Mouse (Mus musculus) right cerebral cortex, postnatal 25 days (tissue): ENCODE results near the gene Cx3cr1.
A peak's percentile ranks its signal among the peaks of the same experiment; 100 is the strongest.
"Not testable (repeated sequence)": the region's sequence is repeated elsewhere in the genome, so short reads cannot be mapped to it uniquely, and the experiment has no call there.

Experiments
- DNase-seq: peaks from one replicate; pipeline ENCODE4 v3.0.0; 2022

Cx3cr1 gene

DNA sequence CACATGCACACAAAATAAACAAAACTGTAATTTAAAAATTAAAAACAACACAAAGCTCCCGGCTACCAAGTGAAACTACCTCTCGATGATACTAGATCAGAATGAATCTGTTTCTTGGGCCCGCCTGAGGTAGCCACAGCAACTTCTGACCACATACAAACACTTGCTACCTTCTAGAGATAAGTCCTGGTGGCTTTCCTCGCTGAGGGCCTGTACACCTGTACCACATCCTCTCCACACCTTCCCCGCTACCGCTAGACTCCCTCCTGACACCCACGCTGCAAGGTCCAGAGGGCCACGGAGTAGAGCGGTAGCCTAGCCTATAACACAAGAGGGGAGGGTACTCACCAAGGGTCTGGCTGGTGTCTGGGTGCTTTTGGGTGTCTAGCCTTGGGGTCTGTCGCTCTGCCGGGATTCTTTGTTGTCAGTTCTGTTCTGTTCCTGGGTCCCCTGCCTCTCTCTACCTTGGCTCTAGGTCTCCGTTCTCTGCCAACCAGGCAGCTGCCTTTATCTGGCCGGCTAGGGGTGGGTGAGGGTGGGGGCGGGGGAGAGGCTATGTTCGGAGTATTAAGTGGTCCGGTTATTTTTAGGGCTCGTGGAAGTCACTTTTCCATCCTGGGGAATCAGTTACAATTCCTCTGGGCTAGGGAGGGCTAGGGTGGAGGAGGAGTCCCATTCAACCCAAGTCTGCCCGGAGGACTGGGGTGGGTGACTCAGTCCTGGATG is 46.4 kb downstream of the Cx3cr1 start, which contains the start of gene Xirp1:
Gene Xirp1 (minus strand): TSS at position 513 of the 726 bp plus-strand sequence.
- DNase-seq, result no peak

DNA sequence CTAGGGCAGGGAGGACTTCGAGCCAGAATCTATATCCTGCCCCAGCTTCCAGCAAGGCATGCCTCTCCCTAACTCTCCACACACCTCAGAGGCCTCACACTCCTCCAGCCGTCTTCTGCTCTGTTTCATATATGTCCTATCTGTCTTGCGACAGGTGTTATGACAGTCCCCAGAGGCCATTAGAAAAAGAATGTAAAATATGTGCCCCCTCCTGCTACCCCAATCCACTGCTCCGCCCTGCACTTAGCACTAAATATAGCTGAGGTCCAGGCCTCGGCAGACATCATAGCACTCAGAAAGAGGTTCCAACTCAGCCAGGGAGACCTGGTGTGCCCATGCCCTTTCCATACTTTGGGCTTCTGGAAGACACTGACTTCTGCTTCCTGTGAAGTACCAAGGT is 48.5 kb downstream of the Cx3cr1 start:
- no peak for DNase-seq

DNA sequence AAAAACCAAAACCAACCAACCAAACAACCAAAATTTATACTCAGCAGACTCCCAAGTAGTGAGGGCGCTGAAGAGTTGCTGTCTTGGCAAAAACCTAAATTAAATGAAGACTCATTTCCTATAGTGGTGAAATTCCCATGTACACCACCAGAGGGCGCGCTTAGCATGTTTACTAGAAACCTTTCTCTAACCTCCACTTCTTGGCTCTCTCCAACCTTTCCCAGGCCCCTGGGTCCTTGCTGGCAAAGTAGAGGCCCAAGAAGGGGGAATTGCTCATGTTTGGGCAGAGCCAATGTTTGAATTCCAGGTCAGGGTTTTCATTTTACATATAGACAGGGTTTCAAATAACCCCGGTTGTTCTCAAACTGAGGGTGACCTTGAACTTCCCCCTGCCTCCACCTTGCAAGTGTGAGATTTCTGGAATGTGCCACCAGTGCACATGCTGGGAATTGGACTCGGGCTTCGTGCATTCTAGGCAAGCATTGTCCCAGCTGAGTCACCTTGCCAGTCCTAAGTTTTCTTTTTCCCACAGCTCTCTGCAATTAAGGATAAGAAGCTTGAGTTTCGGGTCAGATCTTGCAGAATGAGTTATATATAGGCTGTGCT is 49.3 kb downstream of the Cx3cr1 start:
- DNase-seq, result peak; percentile 56

DNA sequence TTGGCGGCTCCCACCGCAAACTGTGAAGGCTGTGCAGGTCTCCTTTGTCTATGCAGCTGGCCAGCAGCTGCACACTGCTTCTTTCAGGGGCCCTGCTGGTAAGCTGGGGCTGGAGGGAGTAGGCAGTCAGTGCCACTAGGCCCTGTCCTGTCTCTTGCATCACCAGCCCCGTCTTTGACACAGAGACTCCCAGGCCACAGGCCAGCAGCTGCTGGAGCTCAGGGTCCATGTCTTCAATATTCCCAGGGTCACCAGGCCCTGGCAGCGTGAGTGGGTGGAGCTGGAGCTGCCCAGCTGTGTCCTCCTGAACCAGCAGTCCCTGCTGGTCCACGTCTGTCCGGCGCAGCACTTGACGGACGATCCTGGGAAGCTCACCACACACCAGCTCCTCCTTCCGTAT is 52.7 kb downstream of the Cx3cr1 start:
- DNase-seq, result no peak

DNA sequence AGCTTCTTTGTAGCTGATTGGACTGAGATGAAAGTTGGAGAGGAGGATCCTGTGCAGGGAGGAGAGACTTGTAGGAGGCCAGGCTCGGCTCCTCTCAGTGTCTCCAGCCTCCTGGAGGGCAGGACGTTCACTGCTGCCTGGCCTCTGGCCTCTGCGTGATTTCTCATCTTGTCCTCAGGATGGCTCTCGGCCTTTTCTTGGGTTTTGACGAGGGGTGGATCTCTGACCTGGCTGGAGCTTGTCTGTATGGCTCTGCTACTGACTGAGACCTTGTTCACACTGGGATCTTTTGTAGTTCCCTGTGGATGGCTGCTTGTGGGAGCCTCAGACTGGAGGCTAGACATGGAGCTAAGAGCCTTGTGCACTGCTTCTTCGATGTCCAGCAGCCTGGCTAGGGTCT is 54.9 kb downstream of the Cx3cr1 start:
- no peak for DNase-seq

DNA sequence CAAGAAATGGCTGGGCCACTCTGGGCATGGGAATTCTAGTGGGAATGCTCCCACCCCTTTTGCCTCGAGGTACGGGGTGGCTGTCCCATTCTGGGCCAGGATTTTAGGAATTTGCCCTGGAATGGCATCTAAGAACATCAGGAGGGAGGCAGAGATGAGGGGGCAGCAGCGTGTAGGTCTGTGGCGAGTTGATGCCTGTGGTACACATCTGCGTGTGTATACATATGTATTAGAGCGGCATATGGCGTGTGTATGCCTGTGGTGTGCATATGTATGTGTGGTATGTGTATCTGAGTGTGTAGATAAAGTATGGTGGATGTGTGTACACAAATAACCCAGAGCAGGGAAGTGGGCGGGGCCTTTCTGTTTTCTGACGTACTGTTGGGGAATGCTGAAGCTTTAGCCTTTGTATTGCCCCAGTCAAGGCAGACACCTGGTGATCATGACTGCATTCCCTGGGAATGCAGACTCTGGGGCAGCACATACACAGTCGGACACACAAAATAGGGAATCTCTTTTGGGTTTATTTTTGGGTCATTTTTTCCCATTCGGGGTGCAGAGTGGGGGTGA is 56.3 kb downstream of the Cx3cr1 start:
- DNase-seq, result no peak

DNA sequence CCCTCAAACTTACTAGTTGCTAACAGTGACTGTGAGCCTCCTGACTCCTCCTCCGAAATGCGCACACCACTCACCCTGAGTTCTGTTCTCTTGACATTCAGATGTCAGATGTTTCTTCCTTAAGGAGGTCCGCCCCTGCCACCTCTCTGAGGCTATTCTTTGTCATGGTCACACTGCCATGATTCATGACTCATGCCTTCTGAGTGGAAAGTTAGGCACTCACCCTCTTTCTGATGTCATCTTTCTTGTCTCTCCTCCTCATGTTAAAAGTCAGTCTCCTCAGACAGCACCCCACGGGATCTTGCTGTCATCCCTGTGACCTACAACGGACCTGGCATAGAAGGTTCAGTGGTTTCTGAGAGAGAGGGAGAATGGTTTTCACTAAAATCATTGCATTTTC is 56.9 kb downstream of the Cx3cr1 start:
- DNase-seq, result no peak

DNA sequence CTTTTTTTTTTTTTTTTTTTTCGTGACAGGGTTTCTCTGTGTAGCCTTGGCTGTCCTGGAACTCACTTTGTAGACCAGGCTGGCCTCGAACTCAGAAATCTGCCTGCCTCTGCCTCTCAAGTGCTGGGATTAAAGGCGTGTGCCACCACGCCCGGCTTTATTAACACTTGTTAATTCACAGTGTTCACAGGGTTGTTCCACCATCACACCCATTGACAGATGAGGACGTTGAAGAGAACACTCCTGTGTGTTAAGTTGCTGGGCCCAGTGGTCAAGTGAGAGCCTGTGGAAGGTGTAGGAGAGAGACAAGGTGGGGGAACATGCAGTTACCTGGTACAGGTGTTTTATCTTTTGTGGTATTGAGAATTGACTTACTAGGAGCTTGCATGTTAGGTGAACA is 57.5 kb downstream of the Cx3cr1 start:
- DNase-seq, result not testable (repeated sequence)

DNA sequence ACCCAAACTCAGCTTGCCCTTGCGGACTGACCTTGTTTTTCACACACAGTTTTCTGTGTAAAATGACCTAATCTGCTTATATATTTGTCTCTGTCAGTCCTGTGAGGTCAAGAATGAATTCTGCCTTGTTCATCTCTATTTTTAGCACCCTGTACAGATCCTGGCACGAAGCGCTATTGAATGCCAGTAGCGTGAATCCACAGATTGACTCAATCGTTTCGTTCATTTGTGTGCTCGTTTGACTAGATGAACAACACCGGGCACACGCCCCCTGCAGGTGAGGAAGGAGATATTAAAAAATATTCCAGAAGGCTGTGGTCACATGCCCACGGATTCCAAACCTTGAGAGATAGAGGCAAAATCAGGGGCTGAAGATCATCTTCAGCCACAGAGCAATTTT is 58.1 kb downstream of the Cx3cr1 start:
- DNase-seq, result peak; percentile 54

DNA sequence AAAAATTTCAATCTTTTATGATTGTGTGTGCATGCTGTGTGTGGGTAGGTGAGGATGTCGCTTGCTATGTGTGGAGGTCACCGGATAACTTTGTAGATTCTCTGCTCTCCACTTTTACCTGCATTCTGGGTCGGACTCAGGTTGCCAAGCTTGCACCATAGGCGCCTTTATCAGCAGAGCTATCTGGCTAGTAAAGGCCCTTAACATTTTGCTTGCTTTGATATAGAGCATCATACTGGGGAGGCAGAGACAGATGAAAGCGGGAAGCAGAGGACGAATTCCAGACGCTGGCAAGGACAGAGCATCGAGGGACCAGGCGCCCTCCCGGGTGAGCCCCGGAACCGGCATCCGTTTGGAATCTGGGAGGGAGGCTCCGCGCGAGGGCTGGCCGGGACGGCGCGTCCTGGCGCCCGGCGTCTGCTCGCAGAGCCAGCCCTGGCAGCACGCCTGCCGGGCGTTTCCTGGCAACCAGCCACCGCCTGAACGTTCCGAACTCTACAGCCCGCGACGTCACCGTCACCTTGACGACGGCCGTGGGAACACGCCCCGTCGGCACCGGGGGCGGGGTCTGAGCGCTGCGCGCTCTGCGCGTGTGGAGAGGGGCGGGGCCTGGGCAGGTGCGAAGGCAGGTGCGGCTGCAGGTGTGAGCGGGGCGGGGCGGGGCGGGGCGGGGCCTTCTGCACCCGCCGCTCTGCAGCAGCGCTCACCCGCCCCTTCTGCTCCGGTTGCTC is 58.7 kb downstream of the Cx3cr1 start:
- peak; percentile 96 for DNase-seq

DNA sequence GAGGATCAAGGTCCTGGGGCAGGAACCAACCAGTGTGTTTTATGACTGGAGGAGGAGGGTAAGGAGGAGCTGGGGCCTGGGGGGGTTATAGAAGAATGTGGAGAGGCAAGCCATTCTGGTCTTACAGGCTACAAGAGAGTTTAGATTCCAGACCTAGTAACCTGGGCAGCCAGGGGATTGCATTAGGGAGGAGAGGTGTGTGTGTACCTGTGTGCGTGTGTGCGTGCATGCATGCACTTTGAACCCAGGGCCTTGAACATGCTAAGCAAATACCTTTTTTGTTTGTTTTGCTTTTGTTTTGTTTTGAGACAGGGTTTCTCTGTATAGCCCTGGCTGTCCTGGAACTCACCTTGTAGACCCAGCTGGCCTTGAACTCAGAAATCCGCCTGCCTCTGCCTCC is 59.8 kb downstream of the Cx3cr1 start:
- no peak for DNase-seq

DNA sequence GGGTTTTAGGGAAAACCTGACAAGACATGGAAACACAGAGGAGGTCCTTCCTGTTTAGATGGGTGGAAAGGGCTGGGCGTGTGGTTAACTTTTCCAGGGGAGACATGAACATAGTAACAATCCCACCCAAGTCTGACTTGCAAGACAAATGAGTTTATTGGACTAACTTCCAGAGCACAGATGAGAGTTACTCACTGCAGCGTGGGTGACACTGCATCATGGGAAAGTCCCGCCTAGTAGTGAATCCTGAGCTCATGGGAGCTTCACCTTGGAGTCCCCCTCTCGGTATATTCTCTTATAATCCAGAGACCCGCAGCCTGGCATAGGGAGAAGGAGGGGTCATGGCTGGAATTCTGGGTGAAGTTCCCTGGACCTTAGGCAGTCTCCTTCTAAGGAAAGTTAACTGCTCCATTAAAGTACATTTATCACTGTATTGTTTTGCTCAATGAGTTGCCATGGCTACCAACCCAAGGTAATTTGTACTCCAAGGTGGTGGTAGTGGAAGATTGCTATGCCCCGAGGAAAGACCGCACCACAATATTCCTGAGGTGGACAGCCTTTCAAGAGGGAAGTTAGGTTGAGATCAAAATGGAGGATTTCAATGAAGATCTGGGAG is 60.3 kb downstream of the Cx3cr1 start:
- no peak for DNase-seq

DNA sequence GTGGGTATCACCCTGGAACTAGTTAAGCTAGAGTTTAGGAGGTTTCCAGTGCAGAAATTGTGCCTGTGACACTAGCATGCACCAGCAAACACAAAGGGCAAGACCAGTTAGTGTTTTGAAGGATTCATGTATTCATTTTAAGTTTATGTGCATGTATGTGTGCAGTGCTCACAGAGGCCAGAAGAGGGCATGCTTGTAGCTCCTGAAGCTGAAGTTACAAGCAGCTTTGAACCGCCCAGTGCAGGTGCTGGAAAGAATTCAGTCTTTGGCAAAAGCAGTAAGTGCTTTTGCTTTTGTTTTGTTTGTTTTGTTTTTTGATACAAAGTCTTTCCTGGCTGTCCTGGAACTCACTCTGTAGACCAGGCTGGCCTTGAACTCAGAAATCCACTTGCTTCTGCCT is 61.8 kb downstream of the Cx3cr1 start:
- no peak for DNase-seq

DNA sequence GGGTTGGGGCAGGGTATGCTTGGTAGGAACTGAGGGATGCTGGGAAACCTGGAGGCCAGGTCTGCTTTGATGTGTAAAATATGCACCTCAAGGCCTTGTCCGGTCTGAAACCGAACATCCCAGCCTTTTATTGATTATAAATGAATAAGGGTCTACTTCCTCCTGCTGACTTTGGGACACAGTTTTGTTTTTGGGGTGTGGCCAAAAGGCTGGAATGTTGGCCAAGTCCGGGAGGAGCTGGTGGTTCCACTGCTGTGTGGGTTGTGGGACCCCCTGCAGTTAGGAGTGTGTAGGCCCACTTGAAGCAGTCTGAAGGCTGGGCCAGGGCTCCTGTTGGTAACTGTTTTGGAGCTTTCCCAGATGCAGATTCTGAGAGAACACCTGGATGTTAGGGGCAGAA is 63.7 kb downstream of the Cx3cr1 start:
- DNase-seq, result no peak

DNA sequence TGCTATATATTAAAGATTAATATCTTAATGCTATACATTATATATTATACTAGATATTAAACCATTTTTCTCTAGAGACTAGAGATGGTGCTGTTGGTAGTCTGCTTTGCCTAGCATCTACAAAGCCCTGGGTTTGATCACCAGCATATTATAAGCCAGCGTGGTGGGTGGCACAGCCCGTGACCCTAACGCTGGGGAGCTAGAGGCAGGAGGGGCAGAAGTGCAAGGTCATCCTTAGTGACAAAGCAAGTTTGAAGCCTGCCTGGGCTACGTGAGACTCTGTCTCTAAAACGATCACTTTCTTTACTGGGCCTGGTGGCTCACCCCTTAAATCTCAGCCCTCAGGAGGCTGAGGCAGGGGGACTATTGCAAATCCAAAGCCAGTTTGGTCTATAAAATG is 66.8 kb downstream of the Cx3cr1 start:
- DNase-seq, result no peak

DNA sequence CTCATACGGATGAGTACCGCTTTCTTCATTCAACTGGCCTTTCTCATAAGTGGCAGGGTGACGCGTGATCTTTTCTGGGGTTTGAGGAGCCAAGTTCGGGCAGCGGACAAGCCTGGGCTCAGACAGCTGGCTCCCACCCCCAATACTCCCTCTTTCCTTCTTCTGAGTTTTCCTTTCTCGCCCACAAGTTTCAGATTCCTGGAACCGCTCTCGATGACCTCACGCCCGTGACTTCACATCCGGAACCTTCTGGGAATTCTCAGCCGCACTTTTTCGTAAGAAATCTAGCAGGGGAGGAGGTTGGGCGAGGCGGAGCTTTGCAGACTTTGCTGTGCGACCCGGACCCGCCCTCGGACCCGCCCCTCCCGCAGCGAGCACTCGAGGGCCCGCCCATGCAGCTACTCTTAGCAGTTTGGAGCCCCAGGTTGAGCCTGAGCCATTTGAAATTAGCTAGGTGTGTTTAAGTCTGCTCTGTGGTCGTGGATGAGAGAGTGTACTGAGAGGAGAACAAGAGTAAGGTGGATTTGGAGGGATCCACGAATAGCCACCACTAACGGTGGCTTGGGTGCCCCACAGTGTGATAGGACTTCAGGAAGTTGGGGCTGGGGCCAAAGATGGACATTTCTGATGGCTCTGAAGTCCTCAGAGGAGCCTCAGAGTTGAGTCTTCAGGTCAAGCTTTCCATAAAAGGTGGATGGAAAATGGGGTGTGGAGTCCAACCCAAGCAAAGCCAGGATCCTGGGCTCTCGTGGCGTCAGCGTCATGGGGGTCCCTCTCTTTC is 67.5 kb downstream of the Cx3cr1 start:
- DNase-seq, result peak; percentile 63

DNA sequence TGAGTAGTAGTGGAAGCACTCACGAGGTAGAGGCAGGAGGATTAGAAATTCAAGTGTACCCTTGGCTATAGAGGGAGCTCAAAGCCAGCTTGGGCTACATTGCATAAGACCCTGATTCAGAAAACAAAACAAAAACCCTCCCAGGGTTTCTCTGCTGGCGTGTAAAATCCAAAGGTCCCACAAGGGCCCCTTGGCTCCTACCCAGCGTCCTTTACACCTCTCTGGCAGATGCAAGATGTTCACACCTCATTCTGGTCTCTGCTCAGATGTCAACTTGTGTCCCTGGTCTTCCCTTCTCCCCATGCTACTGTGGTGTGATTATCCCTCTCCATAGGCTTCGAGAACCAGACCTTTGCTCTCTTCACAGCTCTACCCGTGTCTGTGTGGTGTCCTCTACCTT is 68.9 kb downstream of the Cx3cr1 start:
- no peak for DNase-seq

DNA sequence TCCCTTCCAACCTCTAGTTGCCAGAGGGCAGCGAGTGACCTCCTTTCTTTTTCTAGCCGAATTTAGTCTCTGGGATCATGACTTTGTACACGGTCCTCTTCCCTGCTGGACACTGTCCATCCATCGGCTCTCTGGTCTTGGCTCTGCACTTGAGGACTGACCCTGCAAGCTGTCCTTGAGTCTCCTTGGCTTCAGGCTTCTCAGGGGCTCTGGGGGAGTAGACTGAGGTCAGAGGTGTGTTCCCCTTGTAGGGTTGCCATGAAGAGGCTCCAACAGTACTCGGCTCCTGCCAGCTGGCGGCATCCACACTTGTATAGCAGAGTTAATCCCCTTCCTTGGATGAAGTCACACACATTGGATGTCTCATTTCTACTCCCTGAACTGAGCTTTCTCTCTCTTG is 70.0 kb downstream of the Cx3cr1 start:
- no peak for DNase-seq

DNA sequence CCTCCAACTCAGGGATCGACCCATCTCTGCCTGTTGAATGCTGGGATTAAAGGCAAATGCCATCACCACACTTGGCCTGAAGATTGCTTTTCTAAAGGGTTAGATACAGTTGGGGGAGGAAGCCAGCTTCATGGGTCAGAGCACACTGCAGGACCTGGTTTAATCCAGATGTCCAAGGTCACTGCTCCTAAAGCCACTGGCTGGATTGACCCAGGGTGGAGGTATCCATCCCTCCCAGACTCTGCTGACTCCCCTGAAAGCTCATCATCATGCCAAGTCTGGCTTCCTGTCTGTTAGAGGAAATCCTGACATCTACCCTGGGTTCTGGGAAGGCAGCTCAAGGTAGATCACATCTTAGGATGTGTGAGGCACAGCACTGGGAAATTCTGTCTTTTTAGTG is 70.9 kb downstream of the Cx3cr1 start:
- DNase-seq, result no peak

DNA sequence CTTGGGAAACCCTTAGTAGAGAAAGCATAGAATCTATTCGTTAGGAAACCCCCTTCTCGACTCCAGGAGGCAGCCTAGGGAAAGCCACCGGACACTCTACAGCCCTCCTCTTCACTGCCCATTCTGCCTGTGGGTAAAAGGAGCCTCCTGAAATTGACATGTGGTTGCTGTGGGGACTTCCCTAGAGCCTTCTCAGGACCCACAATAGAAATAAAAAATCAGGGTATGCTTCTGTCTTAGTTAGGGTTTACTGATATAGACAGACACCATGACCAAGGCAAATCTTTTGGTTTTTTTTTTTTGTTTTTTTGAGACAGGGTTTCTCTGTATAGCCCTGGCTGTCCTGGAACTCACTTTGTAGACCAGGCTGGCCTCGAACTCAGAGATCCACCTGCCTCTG is 73.6 kb downstream of the Cx3cr1 start:
- DNase-seq, result no peak

DNA sequence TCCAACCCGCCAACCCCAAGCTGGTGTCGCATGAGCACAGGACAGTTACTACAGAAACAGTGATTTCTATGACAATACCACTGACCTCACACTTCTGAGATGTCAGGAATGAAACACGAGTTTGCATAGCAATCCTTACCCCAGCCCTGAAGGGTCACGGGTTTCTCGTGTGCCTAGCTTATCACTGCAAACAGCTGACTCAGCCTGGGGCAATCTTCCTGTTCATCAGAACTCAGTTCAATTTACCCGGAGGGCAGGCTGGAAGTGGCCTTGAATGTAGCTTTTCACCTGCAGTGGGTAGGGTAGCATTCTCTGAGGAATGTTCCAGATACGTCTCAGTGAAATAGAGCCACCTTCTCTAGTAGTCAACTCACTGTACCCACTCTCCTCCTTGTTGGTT is 75.5 kb downstream of the Cx3cr1 start:
- no peak for DNase-seq

DNA sequence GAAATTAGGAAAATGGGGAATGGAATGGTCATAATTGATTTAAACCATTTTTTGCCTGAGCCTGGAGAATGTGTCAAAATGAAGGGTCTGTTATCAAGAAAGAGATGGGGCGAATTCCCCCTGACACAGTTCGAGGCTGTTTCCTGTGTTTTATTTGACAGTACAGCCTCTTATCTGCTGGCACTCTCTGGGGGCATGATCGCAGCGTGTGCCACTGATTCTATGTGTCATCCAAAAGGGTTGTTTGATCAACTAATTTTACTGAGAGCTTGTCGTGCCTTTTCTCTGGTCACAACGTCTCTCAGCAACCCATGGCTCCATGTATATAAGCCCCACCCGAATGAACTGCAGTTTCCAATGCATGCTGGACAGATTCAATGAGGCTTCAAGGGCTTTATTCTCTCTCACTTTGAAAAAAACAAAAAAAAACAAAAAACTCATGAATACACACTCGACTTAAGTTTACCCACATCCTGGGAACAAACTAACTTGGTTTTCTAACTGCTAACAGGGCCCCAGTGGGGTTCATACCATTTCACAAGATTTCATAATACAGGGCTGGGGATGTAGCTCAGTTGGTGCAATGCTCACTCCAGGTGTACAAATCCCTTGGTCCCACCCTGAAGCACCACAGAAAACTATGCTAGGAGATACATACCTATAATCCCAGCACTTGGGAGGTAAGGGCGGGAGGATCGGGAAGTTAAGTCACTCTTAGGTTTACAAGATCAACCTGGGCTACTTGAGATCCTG is 76.4 kb downstream of the Cx3cr1 start:
- no peak for DNase-seq
